19 mouse cellular contexts compared by ENCODE assay signal in genomic region chr9:23693442-23693829, GRCm38 (mm10).
"Had no signal": no experiment of that assay in that cellular context is flagged by ENCODE, and none has a peak within 500 bp of the region (broad histone marks: within the 10 kb centered on the region; RNA-seq: fewer than 3 reads in every experiment).

No protein-coding gene starts in this region.

- H3K27ac ChIP-seq: lung, embryonic 15.5 days; macrophage; neural tube, embryonic 13.5 days; neural tube, embryonic 15.5 days had no signal

- H3K36me3 ChIP-seq: lung, embryonic 15.5 days; neural tube, embryonic 13.5 days; neural tube, embryonic 15.5 days had no signal

- H3K9me3 ChIP-seq: lung, embryonic 15.5 days; megakaryocyte, embryonic 14.5 days; neural tube, embryonic 13.5 days; neural tube, embryonic 15.5 days had no signal

- H3K4me1 ChIP-seq: lung, embryonic 15.5 days; megakaryocyte, embryonic 14.5 days had no signal

- H3K4me3 ChIP-seq: lung, embryonic 15.5 days; megakaryocyte, embryonic 14.5 days; neural tube, embryonic 13.5 days; neural tube, embryonic 15.5 days had no signal

- H3K9ac ChIP-seq: liver, postnatal 0 days; lung, embryonic 15.5 days; neural tube, embryonic 13.5 days; neural tube, embryonic 15.5 days had no signal

- DNase-seq: liver, postnatal 0 days; lung, adult 2 months; lung, postnatal 14 days; lung, postnatal 36 days; retina, postnatal 1 day; right cerebral cortex, adult 18-20 months; right cerebral cortex, postnatal 25 days; right cerebral cortex, postnatal 4 days; spleen, adult 18-20 months; thymus, adult 18-20 months; thymus, postnatal 14 days; thymus, postnatal 36 days had no signal

- H3K27me3 ChIP-seq: lung, embryonic 15.5 days; megakaryocyte, embryonic 14.5 days; neural tube, embryonic 13.5 days; neural tube, embryonic 15.5 days had no signal

- H3K4me2 ChIP-seq: lung, embryonic 15.5 days; midbrain, embryonic 11.5 days; neural tube, embryonic 13.5 days; neural tube, embryonic 15.5 days had no signal

- ATAC-seq: liver, postnatal 0 days; lung, postnatal 0 days had no signal
